Mouse (Mus musculus): Measurements from ENCODE around the gene Gpx3. TPM values are rescaled to one million over a fixed set of nuclear protein-coding genes. Genes with fewer than 3 reads are reported as not detected.

Gpx3 gene
- total and polyA plus RNA-seq, 2 experiments from 2014 or later = 16.0 to 44.0 TPM

DNA sequence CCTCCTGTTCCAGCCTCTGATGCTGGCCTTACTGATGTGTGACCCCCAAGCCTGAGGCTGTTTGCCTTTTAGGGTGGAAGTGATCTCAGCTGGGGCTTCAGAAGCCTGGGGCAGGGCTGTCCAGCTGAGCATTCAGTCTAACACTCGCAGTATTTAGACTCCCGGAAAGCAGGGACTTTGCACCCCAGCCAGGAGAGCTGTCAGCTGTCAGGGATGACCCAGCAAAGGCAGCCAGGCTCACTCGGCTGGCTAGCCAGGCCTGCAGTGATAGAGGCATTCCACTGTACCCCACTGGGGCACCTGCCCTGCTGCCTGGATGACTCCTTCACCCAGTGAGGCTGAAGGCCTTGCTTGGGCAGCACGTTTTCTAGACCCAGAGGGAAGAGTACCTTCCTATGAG is 3.7 kb downstream of the Gpx3 start:
- TF ChIP-seq CTCF (IDR thresholded peaks at IDR 0.05; ENCODE audit: low read depth) = no peak
- Histone ChIP-seq H3K36me3 (ENCODE audit: insufficient read depth) (0 out of 2 replicates have a peak, but pooled peaks cover 4% of the 10 kb centered on the region), H3K4me1 (ENCODE audit: insufficient read depth) (no peaks in the 10 kb centered on the region), H3K27me3 (ENCODE audit: insufficient read depth, low read length) (no peaks in the 10 kb centered on the region), H3K27ac (ENCODE audit: low read depth, low read length) (no peak overlapping the region), H3K9me3 (ENCODE audit: low read length) (no peaks in the 10 kb centered on the region), H3K9ac (no peak overlapping the region), H3K4me3 (ENCODE audit: low read depth, low read length) (no peak overlapping the region), H3K4me2 (ENCODE audit: low read depth) (no peak overlapping the region)
- 68% methylated on average over 4 of the region's 4 CpGs for WGBS
- ATAC-seq (no peak), DNase-seq (no peak)

DNA sequence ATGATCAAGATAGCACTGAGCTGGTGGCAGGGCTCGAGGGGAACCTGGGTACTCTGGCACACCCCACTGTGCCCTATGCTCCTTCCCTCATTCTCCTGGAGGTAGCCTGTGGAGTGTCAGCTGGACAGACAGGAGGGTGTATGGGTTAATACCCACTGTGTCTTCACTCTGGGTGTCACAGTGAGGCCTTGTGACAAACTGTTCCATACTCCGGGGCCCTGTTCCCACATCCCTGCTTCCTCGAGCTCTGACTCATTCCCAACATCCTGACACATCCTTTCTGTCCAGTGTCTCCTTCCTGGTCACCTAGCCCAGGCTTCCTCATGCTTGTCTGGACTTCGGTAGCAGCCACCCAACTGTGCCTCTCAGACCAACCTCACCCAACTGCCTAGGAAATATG is 4.2 kb downstream of the Gpx3 start:
- Histone ChIP-seq H3K36me3 (ENCODE audit: insufficient read depth) (0 out of 2 replicates have a peak, but pooled peaks cover 4% of the 10 kb centered on the region), H3K27ac (ENCODE audit: low read depth, low read length) (no peak overlapping the region), H3K4me3 (ENCODE audit: low read depth, low read length) (no peak overlapping the region), H3K9ac (no peak overlapping the region), H3K9me3 (ENCODE audit: low read length) (no peaks in the 10 kb centered on the region), H3K27me3 (ENCODE audit: insufficient read depth, low read length) (no peaks in the 10 kb centered on the region), H3K4me1 (ENCODE audit: insufficient read depth) (no peaks in the 10 kb centered on the region), H3K4me2 (ENCODE audit: low read depth) (no peak overlapping the region)
- 77% methylated on average over 4 of the region's 4 CpGs for WGBS
- TF ChIP-seq CTCF (IDR thresholded peaks at IDR 0.05; ENCODE audit: low read depth) = no peak
- ATAC-seq = no peak
- DNase-seq = no peak

DNA sequence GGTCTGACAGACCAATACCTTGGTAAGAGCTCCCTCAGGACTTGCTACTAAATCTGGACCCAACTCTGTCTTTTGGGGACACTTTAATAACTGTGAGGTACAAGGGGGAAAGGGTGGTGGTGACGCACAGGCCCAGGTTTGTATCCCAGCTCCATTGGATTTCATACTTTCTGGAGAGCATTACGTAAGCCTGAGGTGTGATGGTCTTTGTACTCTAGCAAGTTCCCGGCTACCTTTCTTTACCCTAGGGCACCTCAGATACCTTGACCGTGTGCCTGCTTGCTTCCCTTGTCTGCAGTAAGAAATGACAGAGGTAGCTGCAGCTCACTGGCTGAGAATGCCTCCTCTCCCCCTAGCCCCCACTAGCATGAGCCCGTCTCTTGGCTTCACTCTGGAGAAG is 5.0 kb downstream of the Gpx3 start:
- H3K27me3 ChIP-seq (ENCODE audit: insufficient read depth, low read length) = no peaks in the 10 kb centered on the region
- 91% methylated on average over 5 of the region's 5 CpGs for WGBS
- TF ChIP-seq CTCF (IDR thresholded peaks at IDR 0.05; ENCODE audit: low read depth) = no peak
- no peaks in the 10 kb centered on the region for H3K9me3 ChIP-seq (ENCODE audit: low read length)
- no peak overlapping the region for H3K4me2 ChIP-seq (ENCODE audit: low read depth)
- H3K27ac ChIP-seq (ENCODE audit: low read depth, low read length) = no peak overlapping the region
- H3K9ac ChIP-seq = no peak overlapping the region
- H3K4me3 ChIP-seq (ENCODE audit: low read depth, low read length) = no peak overlapping the region
- DNase-seq (no peak), ATAC-seq (no peak)
- H3K4me1 ChIP-seq (ENCODE audit: insufficient read depth) = no peaks in the 10 kb centered on the region
- H3K36me3 ChIP-seq (ENCODE audit: insufficient read depth) = 0 out of 2 replicates have a peak, but pooled peaks cover 4% of the 10 kb centered on the region

DNA sequence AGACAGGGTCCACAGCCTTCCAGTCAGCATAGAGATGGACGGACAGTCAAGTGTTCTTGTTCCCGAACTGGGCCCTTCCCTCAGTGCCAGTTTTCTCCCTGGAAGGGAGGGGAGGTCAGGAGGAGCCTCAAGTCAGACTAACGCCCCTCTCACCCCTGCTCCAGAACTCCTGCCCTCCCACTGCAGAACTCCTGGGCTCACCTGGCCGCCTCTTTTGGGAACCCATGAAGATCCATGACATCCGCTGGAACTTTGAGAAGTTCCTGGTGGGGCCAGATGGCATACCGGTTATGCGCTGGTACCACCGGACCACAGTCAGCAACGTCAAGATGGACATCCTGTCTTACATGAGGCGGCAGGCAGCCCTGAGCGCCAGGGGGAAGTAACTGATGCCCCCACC is 7.0 kb downstream of the Gpx3 start:
- TF ChIP-seq CTCF (IDR thresholded peaks at IDR 0.05; ENCODE audit: low read depth) = no peak

DNA sequence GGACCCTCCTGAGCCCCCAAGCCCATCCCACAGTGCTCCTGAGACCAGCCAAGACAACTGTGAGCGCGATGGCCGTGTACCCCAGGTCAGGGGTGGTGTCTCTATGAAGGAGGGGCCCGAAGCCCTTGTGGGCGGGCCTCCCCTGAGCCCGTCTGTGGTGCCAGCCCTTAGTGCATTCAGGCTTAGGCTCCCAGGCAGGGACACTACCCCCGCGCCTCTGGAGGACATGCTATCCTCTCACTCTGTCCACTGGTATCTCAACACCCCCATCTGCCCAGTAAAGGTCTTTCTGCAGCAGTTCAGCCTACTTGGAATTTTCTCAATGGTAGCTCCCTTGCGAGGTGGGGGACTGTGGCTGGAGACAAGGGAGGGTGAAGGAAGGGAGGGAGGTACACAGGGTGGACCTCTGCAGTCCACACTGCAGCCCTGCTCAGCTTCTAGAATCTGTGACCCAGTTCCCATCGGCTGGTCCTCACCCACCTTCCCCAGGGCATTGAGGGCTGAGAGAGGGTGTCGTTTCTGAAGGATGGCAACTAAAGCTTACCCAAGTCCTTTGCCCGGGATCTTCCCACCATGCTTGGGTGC is 7.9 kb downstream of the Gpx3 start:
- no peak for ATAC-seq

More for the DNA sequence above, 7.0 kb downstream of the Gpx3 start:
- H3K9me3 ChIP-seq (ENCODE audit: low read length) = no peaks in the 10 kb centered on the region
- H3K4me2 ChIP-seq (ENCODE audit: low read depth) = no peak overlapping the region
- WGBS = 94% methylated on average over 11 of the region's 11 CpGs
- peaks cover 9% of the 10 kb centered on the region; the same call in 1 of the 2 replicates for H3K36me3 ChIP-seq (ENCODE audit: insufficient read depth)
- no peak overlapping the region for H3K9ac ChIP-seq
- H3K4me1 ChIP-seq (ENCODE audit: insufficient read depth) = no peaks in the 10 kb centered on the region
- H3K4me3 ChIP-seq (ENCODE audit: low read depth, low read length) = no peak overlapping the region
- no peak for DNase-seq
- H3K27ac ChIP-seq (ENCODE audit: low read depth, low read length) = no peak overlapping the region
- no peaks in the 10 kb centered on the region for H3K27me3 ChIP-seq (ENCODE audit: insufficient read depth, low read length)
- ATAC-seq = no peak

DNA sequence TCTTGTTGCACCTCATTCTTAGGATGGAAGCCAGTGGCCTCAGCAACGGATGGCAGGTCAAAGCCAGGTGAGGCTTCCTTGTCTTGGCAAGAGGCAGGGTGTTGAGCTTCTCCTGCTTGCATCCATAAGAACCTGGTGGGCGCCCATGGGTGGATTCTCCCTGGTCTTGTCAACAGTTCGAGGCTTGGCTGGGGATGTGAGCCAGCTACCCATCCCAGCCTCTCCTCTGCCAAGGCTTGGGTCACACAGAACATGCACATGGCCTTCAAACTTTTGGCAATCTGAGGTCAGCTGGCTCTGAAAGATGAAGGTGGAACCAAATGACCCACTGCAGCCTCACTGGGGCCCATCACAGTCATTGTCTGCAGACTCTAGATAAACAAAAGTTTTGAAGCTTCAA is 8.9 kb downstream of the Gpx3 start:
- Histone ChIP-seq H3K4me2 (ENCODE audit: low read depth) (no peak overlapping the region), H3K9ac (no peak overlapping the region), H3K36me3 (ENCODE audit: insufficient read depth) (peaks cover 11% of the 10 kb centered on the region; the same call in 1 of the 2 replicates), H3K27ac (ENCODE audit: low read depth, low read length) (no peak overlapping the region), H3K4me3 (ENCODE audit: low read depth, low read length) (no peak overlapping the region), H3K9me3 (ENCODE audit: low read length) (no peaks in the 10 kb centered on the region), H3K4me1 (ENCODE audit: insufficient read depth) (no peaks in the 10 kb centered on the region), H3K27me3 (ENCODE audit: insufficient read depth, low read length) (no peaks in the 10 kb centered on the region)
- WGBS = 91% methylated on average over 3 of the region's 3 CpGs
- no peak for DNase-seq
- no peak for TF ChIP-seq CTCF (IDR thresholded peaks at IDR 0.05; ENCODE audit: low read depth)
- no peak for ATAC-seq

More for the DNA sequence above, 7.9 kb downstream of the Gpx3 start:
- no peak for DNase-seq
- Histone ChIP-seq H3K4me3 (ENCODE audit: low read depth, low read length) (no peak overlapping the region), H3K27ac (ENCODE audit: low read depth, low read length) (no peak overlapping the region), H3K4me1 (ENCODE audit: insufficient read depth) (no peaks in the 10 kb centered on the region), H3K4me2 (ENCODE audit: low read depth) (no peak overlapping the region), H3K9me3 (ENCODE audit: low read length) (no peaks in the 10 kb centered on the region), H3K36me3 (ENCODE audit: insufficient read depth) (peaks cover 11% of the 10 kb centered on the region; the same call in 1 of the 2 replicates), H3K27me3 (ENCODE audit: insufficient read depth, low read length) (no peaks in the 10 kb centered on the region), H3K9ac (no peak overlapping the region)
- TF ChIP-seq CTCF (IDR thresholded peaks at IDR 0.05; ENCODE audit: low read depth) = no peak
- WGBS = 87% methylated on average over 12 of the region's 12 CpGs

DNA sequence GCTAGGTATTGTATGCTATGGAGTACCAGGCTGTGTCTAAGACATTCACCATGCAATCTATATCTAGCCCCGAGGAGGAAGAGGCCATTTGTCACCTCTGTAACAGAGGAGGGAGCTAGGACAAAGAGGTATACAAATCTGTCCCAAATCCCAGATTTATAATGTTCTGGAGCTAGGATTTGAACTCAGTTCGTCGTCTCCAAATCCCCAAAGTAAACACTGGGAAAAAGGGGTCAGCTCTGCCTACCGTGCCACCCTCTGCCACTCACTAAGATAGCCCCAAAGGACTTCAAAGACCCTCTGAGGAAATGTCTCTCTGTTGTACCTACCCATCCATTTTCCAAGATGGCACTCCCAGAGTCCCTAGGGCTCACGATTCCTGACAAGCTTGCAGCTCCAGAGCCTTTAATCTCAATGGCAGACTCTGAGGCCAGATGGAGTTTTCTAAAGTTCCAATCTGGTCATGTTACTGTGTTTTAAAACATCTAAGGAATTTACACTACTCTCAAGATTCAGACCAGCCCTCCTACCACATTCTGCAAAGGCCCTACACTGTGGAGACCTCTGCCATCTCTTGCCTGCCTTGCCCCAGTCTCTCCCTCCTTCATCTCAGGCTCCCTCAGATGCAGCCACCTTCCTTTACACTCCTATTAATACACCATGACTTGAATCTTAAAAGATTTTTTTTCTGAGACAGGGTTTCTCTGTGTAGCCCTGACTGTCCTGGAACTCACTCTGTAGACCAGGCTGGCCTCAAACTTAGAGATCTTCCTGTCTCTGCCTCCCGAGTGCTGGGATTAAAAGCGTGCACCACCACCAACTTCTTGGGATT is 9.6 kb downstream of the Gpx3 start:
- no peaks in the 10 kb centered on the region for H3K9me3 ChIP-seq (ENCODE audit: low read length)
- no peak overlapping the region for H3K27ac ChIP-seq (ENCODE audit: low read depth, low read length)
- no peaks in the 10 kb centered on the region for H3K27me3 ChIP-seq (ENCODE audit: insufficient read depth, low read length)
- WGBS = 89% methylated on average over 7 of the region's 7 CpGs
- no peak for ATAC-seq
- no peak overlapping the region for H3K9ac ChIP-seq
- H3K4me1 ChIP-seq (ENCODE audit: insufficient read depth) = no peaks in the 10 kb centered on the region
- peaks cover 15% of the 10 kb centered on the region for H3K36me3 ChIP-seq (ENCODE audit: insufficient read depth)
- H3K4me3 ChIP-seq (ENCODE audit: low read depth, low read length) = no peak overlapping the region
- no peak for TF ChIP-seq CTCF (IDR thresholded peaks at IDR 0.05; ENCODE audit: low read depth)
- DNase-seq = no peak
- no peak overlapping the region for H3K4me2 ChIP-seq (ENCODE audit: low read depth)
